Mouse (Mus musculus): ENCODE measurements around the gene Chad. TPM values are rescaled to one million over a fixed set of nuclear protein-coding genes. Genes with fewer than 3 reads are reported as not detected.

The Chad gene
- polyA plus RNA-seq, 1 experiment from 2014 or later = 2.0 TPM

DNA sequence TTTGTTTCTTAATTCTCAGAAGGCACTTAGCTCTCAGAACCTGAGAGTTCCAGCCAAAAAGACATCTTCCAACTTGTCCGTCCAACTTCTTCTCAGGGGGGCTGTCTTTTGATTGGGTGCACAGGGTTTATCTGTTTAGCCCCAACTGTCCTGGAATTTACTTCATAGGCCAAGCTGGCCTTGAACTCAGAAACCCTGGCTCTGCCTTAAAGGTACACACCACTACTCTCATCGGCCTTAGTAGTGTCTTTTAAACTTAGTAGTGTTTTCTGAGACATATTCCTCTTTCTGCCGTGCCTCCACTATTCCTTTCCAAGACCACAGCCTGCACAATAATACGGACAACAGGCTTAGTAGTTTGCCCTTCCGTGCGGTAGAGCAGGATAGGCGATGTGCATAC, 35.6 kb downstream of the Chad start:
- WGBS = 91% methylated on average over 7 of the region's 7 CpGs
- H3K27ac ChIP-seq = no peak overlapping the region
- peak overlapping the region; percentile 59; the same call in 1 of the 2 replicates for H3K4me3 ChIP-seq
- H3K9me3 ChIP-seq = no peaks in the 10 kb centered on the region
- H3K4me2 ChIP-seq (replicated peaks) = peak overlapping the region; percentile 62; the same call in 1 of the 2 replicates
- H3K4me1 ChIP-seq = peaks cover 14% of the 10 kb centered on the region
- no peaks in the 10 kb centered on the region for H3K27me3 ChIP-seq
- H3K9ac ChIP-seq = no peak overlapping the region
- 0 out of 2 replicates have a peak, but pooled peaks cover 7% of the 10 kb centered on the region for H3K36me3 ChIP-seq
- no peak for ATAC-seq (ENCODE audit: insufficient number of reproducible peaks, insufficient read depth, low FRiP score, low TSS enrichment)

DNA sequence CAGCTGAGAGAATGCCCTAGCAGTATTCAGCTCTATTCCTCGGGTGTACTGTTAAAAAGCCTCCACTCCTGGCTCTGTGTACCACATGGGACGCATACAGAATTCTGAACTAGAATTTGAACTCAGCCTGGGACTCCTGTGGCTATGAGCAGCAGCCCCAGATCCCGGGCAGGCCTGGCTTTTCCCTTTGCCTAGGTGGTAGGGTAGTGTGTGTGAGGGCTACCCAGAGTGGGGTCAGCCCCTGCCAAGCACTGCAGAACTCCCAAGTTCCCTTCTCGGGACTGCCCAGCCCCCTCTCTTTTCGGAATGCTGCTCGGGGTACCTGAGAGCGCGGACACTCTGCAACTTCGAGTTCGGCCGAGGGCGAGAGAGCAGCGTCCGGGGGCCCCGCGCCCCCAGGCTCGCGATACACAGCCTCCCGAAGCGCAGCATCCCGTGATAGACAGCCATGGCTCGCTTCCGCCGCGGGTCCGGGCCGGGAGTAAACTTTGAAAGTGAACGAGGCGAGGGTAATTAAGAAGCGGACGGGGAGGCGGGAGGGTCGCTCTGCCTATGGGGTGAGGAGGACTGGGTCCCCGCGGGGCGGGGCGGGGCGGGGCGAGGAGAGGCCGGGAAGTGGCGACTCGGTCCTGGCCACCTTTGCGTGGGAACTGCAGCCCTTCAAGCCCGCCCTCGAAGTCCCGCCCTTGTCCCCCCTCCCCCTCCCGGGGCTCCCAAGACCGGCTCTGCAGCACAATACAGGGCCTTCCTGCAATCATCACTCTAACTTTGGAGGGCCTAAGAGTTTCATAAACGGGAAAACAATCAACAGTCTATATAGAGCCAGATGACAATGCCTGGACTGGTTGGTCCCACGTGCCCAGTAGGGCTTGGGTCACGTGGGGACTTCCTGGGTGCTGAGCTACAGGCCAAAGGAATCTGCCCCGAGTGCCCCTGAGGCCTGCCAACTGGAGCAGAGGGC, 36.8 kb downstream of the Chad start, which contains the start of gene Acsf2:
Gene Acsf2, minus strand, starts transcription at position 551 of the 961 bp plus-strand sequence.
- Histone ChIP-seq H3K9ac (peak within 1 kb of the TSS; percentile 67), H3K4me3 (peak within 1 kb of the TSS; percentile 59), H3K36me3 (0 out of 2 replicates have a peak, but pooled peaks cover 5% of the 10 kb centered on the region), H3K27ac (peak within 1 kb of the TSS; percentile 69), H3K9me3 (no peaks in the 10 kb centered on the region), H3K27me3 (no peaks in the 10 kb centered on the region), H3K4me2 (replicated peaks) (peak within 1 kb of the TSS; percentile 62), H3K4me1 (peaks cover 11% of the 10 kb centered on the region; the same call in 1 of the 2 replicates)
- 1% methylated on average over 50 of the region's 52 CpGs for WGBS
- peak; percentile 83 for ATAC-seq (ENCODE audit: insufficient number of reproducible peaks, insufficient read depth, low FRiP score, low TSS enrichment)

DNA sequence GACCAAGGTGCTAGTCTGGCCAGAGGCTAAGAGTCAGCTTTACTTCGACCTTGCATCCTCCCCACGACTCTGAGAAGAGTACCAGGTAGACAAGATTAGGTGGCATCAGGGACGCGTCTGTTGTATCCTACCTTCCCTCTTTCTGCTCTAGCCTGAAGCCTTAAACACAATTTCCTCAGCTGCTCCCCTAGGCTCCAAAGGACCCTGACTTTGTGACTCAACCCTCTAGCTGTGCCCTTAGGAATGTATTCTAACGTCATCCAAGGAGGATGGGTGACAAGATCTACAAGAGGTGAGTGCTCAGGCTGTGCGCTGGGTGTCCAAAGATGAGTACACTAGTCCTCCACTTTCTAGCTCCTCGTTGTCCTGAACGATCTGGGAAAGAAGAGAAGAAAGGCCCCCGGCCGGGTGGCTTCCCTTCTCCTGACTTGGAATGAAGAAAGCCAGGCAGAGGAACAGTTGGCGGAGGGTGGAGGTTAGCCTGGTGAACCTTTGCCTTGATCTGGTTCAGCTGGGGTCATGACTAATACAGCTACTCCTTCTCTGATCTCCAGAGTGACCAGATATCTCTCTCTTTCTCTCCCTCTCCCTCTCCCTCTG, 37.6 kb downstream of the Chad start:
- Histone ChIP-seq H3K9ac (peak overlapping the region; percentile 67; the same call in 1 of the 2 replicates), H3K9me3 (no peaks in the 10 kb centered on the region), H3K4me1 (peaks cover 11% of the 10 kb centered on the region; the same call in 1 of the 2 replicates), H3K27me3 (no peaks in the 10 kb centered on the region), H3K27ac (0 out of 2 replicates have a peak overlapping the region, but pooled peaks have one; percentile 14), H3K4me2 (replicated peaks) (peak overlapping the region; percentile 62), H3K4me3 (peak overlapping the region; percentile 59; the same call in 1 of the 2 replicates), H3K36me3 (no peaks in the 10 kb centered on the region)
- WGBS = 68% methylated on average over 11 of the region's 11 CpGs
- ATAC-seq (ENCODE audit: insufficient number of reproducible peaks, insufficient read depth, low FRiP score, low TSS enrichment) = no peak

DNA sequence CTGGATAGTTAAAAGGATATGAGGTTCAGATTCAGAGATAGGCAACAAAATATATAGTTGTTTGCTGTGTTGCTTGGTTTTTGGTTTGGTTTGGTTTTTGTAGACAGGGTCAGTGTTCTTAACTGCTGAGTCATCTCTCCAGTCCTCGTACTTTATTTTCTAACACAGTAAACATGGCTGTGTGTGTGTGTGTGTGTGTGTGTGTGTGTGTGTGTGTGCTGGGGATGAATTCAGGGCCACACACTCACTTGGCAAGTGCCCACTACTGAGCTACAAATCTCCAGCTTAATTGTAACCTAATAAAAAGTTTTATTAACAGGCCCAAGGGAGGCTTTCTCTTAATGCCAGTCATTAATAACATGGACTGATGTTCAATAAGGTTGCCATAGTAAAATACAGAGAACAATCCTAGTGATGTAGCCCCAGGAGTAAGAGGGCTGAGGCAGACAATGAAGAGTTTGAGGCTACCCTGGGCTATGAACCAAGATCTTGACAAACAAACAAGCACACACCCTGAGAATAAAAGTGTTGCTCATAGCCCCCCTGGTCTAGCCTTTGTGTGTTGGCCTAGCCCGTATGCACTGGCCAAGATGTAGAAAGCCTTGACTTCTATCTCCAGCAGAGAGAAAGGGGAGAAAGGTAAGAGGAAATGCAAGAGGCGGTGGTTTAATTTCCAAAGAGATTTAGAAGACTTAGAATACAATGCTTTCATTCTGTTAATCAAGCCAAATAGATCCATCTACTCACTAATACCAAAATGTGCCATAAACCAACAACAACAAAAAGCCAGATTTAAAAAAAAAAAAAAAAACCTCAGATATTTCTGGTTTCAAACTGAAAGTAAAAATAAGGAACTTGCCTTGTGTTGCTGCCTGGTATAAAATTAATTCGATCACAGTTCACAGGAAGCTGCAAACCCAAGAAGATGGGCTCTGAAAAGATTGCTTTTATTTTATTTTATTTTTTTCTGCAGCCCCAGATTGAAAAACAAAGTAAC, 46.2 kb downstream of the Chad start:
- ATAC-seq (ENCODE audit: insufficient number of reproducible peaks, insufficient read depth, low FRiP score, low TSS enrichment) = no peak

DNA sequence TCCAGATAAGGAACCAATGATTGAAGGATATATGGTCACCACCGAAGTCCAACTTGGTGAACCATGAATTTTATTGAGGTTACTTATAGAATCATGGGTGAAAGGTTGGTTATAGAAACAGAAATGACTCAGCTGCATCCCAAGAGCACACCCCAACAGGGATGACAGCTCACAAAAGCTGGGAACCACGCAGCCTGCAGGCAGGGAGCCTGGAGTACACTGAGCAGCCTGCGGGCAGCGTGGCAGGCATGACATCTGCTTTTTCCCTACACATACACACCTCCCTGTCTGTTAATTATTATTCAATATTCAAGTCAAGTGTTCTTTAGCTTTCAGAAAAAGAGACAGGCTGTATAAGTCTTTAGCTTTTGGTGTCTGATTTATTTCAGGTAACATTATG, 49.8 kb downstream of the Chad start:
- no peaks in the 10 kb centered on the region for H3K27me3 ChIP-seq
- no peak overlapping the region for H3K27ac ChIP-seq
- no peak overlapping the region for H3K4me2 ChIP-seq (replicated peaks)
- no peak overlapping the region for H3K9ac ChIP-seq
- no peaks in the 10 kb centered on the region for H3K4me1 ChIP-seq
- no peak overlapping the region for H3K4me3 ChIP-seq
- H3K9me3 ChIP-seq = no peaks in the 10 kb centered on the region
- 82% methylated on average over 4 of the region's 4 CpGs for WGBS
- no peak for ATAC-seq (ENCODE audit: insufficient number of reproducible peaks, insufficient read depth, low FRiP score, low TSS enrichment)
- no peaks in the 10 kb centered on the region for H3K36me3 ChIP-seq

More for the DNA sequence above, 46.2 kb downstream of the Chad start:
- Histone ChIP-seq H3K4me3 (no peak overlapping the region), H3K4me1 (no peaks in the 10 kb centered on the region), H3K9ac (no peak overlapping the region), H3K27ac (no peak overlapping the region), H3K36me3 (no peaks in the 10 kb centered on the region), H3K4me2 (replicated peaks) (no peak overlapping the region), H3K27me3 (no peaks in the 10 kb centered on the region), H3K9me3 (no peaks in the 10 kb centered on the region)
- 73% methylated on average over 4 of the region's 4 CpGs for WGBS

DNA sequence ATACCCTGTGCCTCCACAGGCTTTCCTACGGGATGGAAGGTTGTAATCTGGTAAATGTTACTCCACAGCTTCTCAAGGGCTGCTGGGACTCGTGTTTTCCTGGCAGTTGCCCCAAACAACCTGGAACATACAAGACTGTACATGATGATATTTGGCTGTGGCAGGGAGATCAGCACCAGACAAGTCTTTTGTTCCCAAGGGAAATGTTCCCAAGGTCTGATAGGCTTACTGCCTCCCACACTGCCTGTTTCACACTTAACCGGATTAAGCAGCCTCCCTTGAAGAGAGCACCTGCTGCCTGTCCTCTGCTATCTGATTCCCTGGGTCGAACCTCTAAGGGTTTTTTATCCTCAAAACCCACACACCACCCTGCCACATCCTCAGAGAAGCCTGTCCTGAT, 50.6 kb downstream of the Chad start:
- no peak overlapping the region for H3K4me2 ChIP-seq (replicated peaks)
- ATAC-seq (ENCODE audit: insufficient number of reproducible peaks, insufficient read depth, low FRiP score, low TSS enrichment) = no peak
- H3K36me3 ChIP-seq = no peaks in the 10 kb centered on the region
- H3K9me3 ChIP-seq = no peaks in the 10 kb centered on the region
- no peak overlapping the region for H3K9ac ChIP-seq
- H3K4me1 ChIP-seq = no peaks in the 10 kb centered on the region
- H3K27me3 ChIP-seq = no peaks in the 10 kb centered on the region
- 24% methylated on average over 4 of the region's 4 CpGs for WGBS
- no peak overlapping the region for H3K4me3 ChIP-seq
- H3K27ac ChIP-seq = no peak overlapping the region

DNA sequence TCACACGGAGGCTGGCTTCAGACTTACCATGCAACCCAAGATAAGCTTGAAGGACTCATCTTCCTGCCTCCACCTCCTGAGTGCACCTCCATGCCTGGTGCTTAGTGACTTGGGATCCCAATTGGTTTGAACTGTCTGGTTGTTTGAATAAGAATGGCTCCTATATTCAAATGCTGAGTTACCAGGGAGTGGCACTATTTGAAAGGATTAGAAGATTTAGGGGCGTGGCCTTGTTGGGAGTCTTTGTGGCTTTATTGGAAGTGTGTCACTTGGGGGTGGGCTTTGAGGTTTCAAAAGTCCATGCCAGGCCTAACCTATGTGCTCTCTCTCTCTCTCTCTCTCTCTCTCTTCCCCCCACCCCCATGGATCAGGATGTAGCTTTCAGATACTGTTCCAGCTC, 52.8 kb downstream of the Chad start:
- Histone ChIP-seq H3K36me3 (no peaks in the 10 kb centered on the region), H3K9ac (no peak overlapping the region), H3K9me3 (no peaks in the 10 kb centered on the region), H3K4me3 (no peak overlapping the region), H3K27ac (no peak overlapping the region), H3K27me3 (no peaks in the 10 kb centered on the region), H3K4me2 (replicated peaks) (no peak overlapping the region), H3K4me1 (no peaks in the 10 kb centered on the region)
- 95% methylated on average over 2 of the region's 2 CpGs for WGBS
- ATAC-seq (ENCODE audit: insufficient number of reproducible peaks, insufficient read depth, low FRiP score, low TSS enrichment) = no peak

Other genes with a start within 250 kb of the Chad start
- gene Luc7l3, start 243.1 kb upstream of the Chad start, polyA plus RNA-seq (2016; fragmentation: Nextera tagmentation; extraction: Ambion mirVana) = 143 and 146 TPM in 2 replicates
- 25.5 and 35.8 TPM in 2 replicates for gene Ankrd40, start 237.0 kb upstream of the Chad start, polyA plus RNA-seq (2016; fragmentation: Nextera tagmentation; extraction: Ambion mirVana)
- 0.69 and 0.78 TPM in 2 replicates for gene Abcc3, start 172.1 kb upstream of the Chad start, polyA plus RNA-seq (2016; fragmentation: Nextera tagmentation; extraction: Ambion mirVana)
- 31.6 and 37.2 TPM in 2 replicates for gene Cacna1g, start 90.8 kb upstream of the Chad start, polyA plus RNA-seq (2016; fragmentation: Nextera tagmentation; extraction: Ambion mirVana)
- 0.29 and 0.43 TPM in 2 replicates for gene Spata20, start 78.9 kb upstream of the Chad start, polyA plus RNA-seq (2016; fragmentation: Nextera tagmentation; extraction: Ambion mirVana)
- 2.7 and 4.2 TPM in 2 replicates for gene Epn3, start 65.1 kb upstream of the Chad start, polyA plus RNA-seq (2016; fragmentation: Nextera tagmentation; extraction: Ambion mirVana)
- 2.5 and 3.7 TPM in 2 replicates for gene Mycbpap, start 43.3 kb upstream of the Chad start, polyA plus RNA-seq (2016; fragmentation: Nextera tagmentation; extraction: Ambion mirVana)
- gene Rsad1, start 15.8 kb upstream of the Chad start, polyA plus RNA-seq (2016; fragmentation: Nextera tagmentation; extraction: Ambion mirVana) = 5.0 and 5.7 TPM in 2 replicates
- gene Acsf2, start 36.8 kb downstream of the Chad start, polyA plus RNA-seq (2016; fragmentation: Nextera tagmentation; extraction: Ambion mirVana) = 5.5 and 5.9 TPM in 2 replicates
- 222 and 225 TPM in 2 replicates for gene Lrrc59, start 64.7 kb downstream of the Chad start, polyA plus RNA-seq (2016; fragmentation: Nextera tagmentation; extraction: Ambion mirVana)
- 139 and 142 TPM in 2 replicates for gene Mrpl27, start 88.7 kb downstream of the Chad start, polyA plus RNA-seq (2016; fragmentation: Nextera tagmentation; extraction: Ambion mirVana)
- 33.3 and 37.5 TPM in 2 replicates for gene Eme1, start 88.9 kb downstream of the Chad start, polyA plus RNA-seq (2016; fragmentation: Nextera tagmentation; extraction: Ambion mirVana)
- 29.0 and 29.5 TPM in 2 replicates for gene Xylt2, start 112.5 kb downstream of the Chad start, polyA plus RNA-seq (2016; fragmentation: Nextera tagmentation; extraction: Ambion mirVana)
- 0.52 and 0.95 TPM in 2 replicates for gene Gm11541, start 139.5 kb downstream of the Chad start, polyA plus RNA-seq (2016; fragmentation: Nextera tagmentation; extraction: Ambion mirVana)
- 0.22 and 0.25 TPM in 2 replicates for gene Cdc34b, start 176.7 kb downstream of the Chad start, polyA plus RNA-seq (2016; fragmentation: Nextera tagmentation; extraction: Ambion mirVana)
- gene Tmem92, start 217.7 kb downstream of the Chad start, polyA plus RNA-seq (2016; fragmentation: Nextera tagmentation; extraction: Ambion mirVana) = not detected in 2 replicates